Mouse (Mus musculus) forebrain, embryonic 11.5 days (tissue): ENCODE measurements around the gene Gm13693. TPM values are rescaled to one million over a fixed set of nuclear protein-coding genes. Genes with fewer than 3 reads are reported as not detected.
"Not testable (repeated sequence)": the region's sequence is repeated elsewhere in the genome, so short reads cannot be mapped to it uniquely, and the experiment has no call there.

ENCODE experiments used
- ATAC-seq: fragments of 200-750 bp; cut with Nextera tagmentation; replicated peaks from 2 replicates; pipeline ENCODE4 v1.8.0; 2017; ENCODE audit warnings: moderate TSS enrichment; ENCODE audit not compliant: low FRiP score
- DNase-seq: peaks from one replicate; pipeline ENCODE4 v3.0.0-alpha.2; 2017; ENCODE audit warnings: low spot score
- H3K27ac ChIP-seq: fragments of 300-500 bp; sonication (generic); 2 replicates; pipeline ENCODE4 v1.5.1; 2014; ENCODE audit warnings: low read depth, low read length
- H3K27me3 ChIP-seq: fragments of 300-500 bp; sonication (generic); 2 replicates; pipeline ENCODE4 v1.6.1; 2014; ENCODE audit warnings: mild to moderate bottlenecking, low read length, mixed read lengths; ENCODE audit not compliant: control insufficient read depth, insufficient read depth
- H3K36me3 ChIP-seq: fragments of 300-500 bp; sonication (generic); 2 replicates; pipeline ENCODE4 v1.6.1; 2014; ENCODE audit warnings: mild to moderate bottlenecking, low read length, moderate library complexity, mixed read lengths; ENCODE audit not compliant: control insufficient read depth, insufficient read depth
- H3K4me1 ChIP-seq: fragments of 300-500 bp; sonication (generic); replicated peaks from 2 replicates; pipeline ENCODE4 v1.6.1; 2014; ENCODE audit warnings: low read length, mixed read lengths; ENCODE audit not compliant: control insufficient read depth, insufficient read depth
- H3K4me2 ChIP-seq: fragments of 300-500 bp; sonication (generic); 2 replicates; pipeline ENCODE4 v1.6.1; 2014; ENCODE audit warnings: low read depth, mild to moderate bottlenecking, low read length, moderate library complexity, mixed read lengths; ENCODE audit not compliant: severe bottlenecking
- H3K4me3 ChIP-seq: fragments of 300-500 bp; sonication (generic); 2 replicates; pipeline ENCODE4 v1.5.1; 2014; ENCODE audit warnings: low read depth, low read length
- H3K9ac ChIP-seq: fragments of 300-500 bp; sonication (generic); 2 replicates; pipeline ENCODE4 v1.6.1; 2014; ENCODE audit warnings: low read length
- H3K9me3 ChIP-seq: fragments of 300-500 bp; sonication (generic); 2 replicates; pipeline ENCODE4 v1.6.1; 2016; ENCODE audit warnings: low read length, mixed read lengths; ENCODE audit not compliant: control insufficient read depth
- WGBS: fragments of 180-500 bp; shearing (Covaris S2); extraction: QIAGEN DNeasy Blood & Tissue Kit; methylation state at CpG from one replicate; pipeline ENCODE4 v1.1.7; 2014; 5-methylcytosine and 5-hydroxymethylcytosine counted together
- polyA plus RNA-seq: library from polyadenylated mRNA; unstranded; fragments of >200 nt; fragmentation: Nextera tagmentation; extraction: Ambion mirVana; gene quantifications from 2 replicates; pipeline ENCODE4 v1.2.1, GENCODE M21; 2014

The Gm13693 gene
- polyA plus RNA-seq, 1 experiment from 2014 or later, result not detected

DNA sequence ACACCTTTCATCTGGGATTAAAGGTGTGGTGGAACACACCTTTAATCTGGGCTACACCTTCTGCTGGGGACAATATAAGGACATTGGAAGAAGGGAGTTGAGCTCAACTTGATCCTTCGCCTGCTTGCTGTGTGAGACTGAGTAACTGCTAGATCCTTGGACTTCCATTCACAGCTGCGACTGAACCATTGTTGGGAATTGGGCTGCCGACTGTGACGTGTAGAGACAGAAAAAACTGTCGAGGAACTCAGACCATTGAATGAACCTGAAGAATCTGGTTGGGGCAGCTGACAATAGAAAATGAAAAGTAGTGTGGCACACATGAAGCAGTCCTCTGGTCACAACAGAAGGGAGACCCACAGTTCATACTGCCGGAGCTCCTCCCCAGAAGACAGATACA lies 17.3 kb downstream of the Gm13693 start, which contains the start of gene Gm13694:
Gm13694 (plus strand) TSS at position 301 of the 400 bp plus-strand sequence.
- not testable (repeated sequence) for H3K27ac ChIP-seq, H3K4me2 ChIP-seq, H3K9ac ChIP-seq, H3K36me3 ChIP-seq, H3K4me3 ChIP-seq, H3K4me1 ChIP-seq, H3K27me3 ChIP-seq, DNase-seq, ATAC-seq, H3K9me3 ChIP-seq
- WGBS, result no CpG with 5 or more reads among the region's 6 CpGs

DNA sequence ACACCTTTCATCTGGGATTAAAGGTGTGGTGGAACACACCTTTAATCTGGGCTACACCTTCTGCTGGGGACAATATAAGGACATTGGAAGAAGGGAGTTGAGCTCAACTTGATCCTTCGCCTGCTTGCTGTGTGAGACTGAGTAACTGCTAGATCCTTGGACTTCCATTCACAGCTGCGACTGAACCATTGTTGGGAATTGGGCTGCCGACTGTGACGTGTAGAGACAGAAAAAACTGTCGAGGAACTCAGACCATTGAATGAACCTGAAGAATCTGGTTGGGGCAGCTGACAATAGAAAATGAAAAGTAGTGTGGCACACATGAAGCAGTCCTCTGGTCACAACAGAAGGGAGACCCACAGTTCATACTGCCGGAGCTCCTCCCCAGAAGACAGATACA lies 23.1 kb downstream of the Gm13693 start, which contains the start of gene Gm13697:
Gm13697 (plus strand) TSS at position 301 of the 400 bp plus-strand sequence.
- H3K4me1 ChIP-seq, H3K9ac ChIP-seq, H3K27me3 ChIP-seq, H3K36me3 ChIP-seq, ATAC-seq, H3K4me2 ChIP-seq, DNase-seq, H3K27ac ChIP-seq, H3K4me3 ChIP-seq, H3K9me3 ChIP-seq: not testable (repeated sequence)
- no CpG with 5 or more reads among the region's 6 CpGs for WGBS

DNA sequence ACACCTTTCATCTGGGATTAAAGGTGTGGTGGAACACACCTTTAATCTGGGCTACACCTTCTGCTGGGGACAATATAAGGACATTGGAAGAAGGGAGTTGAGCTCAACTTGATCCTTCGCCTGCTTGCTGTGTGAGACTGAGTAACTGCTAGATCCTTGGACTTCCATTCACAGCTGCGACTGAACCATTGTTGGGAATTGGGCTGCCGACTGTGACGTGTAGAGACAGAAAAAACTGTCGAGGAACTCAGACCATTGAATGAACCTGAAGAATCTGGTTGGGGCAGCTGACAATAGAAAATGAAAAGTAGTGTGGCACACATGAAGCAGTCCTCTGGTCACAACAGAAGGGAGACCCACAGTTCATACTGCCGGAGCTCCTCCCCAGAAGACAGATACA lies 28.9 kb downstream of the Gm13693 start, which contains the start of gene Gm13691:
Gm13691 (plus strand) TSS at position 301 of the 400 bp plus-strand sequence.
- not testable (repeated sequence) for H3K27me3 ChIP-seq
- no CpG with 5 or more reads among the region's 6 CpGs for WGBS

DNA sequence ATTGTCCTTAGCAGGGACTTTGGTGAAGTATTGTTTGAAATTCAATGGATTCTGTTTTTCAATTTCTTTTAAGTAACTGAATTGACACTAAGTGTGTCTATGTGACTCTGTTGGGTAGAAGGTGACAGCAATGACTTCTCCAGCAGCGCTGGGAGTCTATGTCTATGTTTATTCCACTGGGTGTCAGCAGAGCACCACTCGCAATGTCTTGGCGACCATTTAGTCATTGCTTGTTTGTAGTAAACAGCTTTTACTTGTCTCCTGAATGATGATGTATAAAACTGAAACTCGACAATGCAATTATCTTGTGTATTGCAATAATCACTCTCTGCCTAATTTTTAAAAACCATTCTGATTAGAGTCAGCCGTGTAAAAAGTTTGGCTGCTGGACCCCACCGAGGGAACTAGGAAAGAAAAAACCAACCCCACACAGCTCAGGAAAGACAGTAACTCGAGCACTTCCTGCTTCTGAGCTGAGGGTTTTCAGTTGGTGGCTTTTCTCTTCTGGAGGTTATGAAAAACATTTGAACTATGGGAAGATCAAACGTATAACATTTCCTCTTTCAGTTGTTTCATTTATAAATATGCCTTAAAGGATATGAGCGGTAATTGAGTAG lies 32.4 kb downstream of the Gm13693 start:
- H3K36me3 ChIP-seq, H3K4me2 ChIP-seq, H3K9me3 ChIP-seq, H3K27me3 ChIP-seq, DNase-seq, ATAC-seq, H3K27ac ChIP-seq, H3K4me1 ChIP-seq, H3K9ac ChIP-seq, H3K4me3 ChIP-seq: not testable (repeated sequence)
- 64% methylated on average over 7 of the region's 9 CpGs for WGBS

More for the DNA sequence above, 28.9 kb downstream of the Gm13693 start, which contains the start of gene Gm13691:
- H3K27ac ChIP-seq, H3K4me1 ChIP-seq, H3K9ac ChIP-seq, H3K36me3 ChIP-seq, DNase-seq, H3K4me3 ChIP-seq, H3K4me2 ChIP-seq, ATAC-seq, H3K9me3 ChIP-seq: not testable (repeated sequence)

DNA sequence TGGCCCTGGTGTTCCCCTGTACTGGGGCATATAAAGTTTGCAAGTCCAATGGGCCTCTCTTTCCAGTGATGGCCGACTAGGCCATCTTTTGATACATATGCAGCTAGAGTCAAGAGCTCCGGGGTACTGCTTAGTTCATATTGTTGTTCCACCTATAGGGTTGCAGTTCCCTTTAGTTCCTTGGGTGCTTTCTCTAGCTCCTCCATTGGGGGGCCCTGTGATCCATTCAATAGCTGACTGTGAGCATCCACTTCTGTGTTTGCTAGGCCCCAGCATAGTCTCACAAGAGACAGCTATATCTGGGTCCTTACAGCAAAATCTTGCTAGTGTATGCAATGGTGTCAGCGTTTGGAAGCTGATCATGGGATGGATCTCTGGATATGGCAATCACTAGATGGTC lies 33.2 kb downstream of the Gm13693 start:
- H3K27me3 ChIP-seq, H3K4me2 ChIP-seq, H3K9ac ChIP-seq, ATAC-seq, H3K36me3 ChIP-seq, H3K27ac ChIP-seq, H3K9me3 ChIP-seq, DNase-seq, H3K4me3 ChIP-seq, H3K4me1 ChIP-seq: not testable (repeated sequence)
- no CpG with 5 or more reads among the region's 3 CpGs for WGBS

DNA sequence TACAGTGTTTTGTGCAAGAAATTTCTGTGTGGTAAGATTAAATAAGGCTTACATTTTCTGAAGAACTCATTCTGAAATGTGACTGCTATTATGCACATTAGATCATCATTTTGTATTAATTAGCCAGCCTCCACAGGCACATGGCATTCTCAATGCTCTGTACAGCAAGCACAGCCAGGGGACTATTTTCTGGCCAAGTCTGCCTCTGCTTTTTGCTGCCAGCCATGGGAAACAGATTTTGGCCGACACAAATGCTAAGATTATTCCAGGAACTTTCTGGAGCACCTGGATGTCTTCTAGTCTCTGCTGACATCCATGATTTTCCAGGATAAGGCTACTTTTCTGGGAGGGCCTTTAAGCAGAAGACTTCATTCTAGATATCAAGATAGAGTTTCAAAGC lies 47.6 kb downstream of the Gm13693 start:
- Histone ChIP-seq H3K9me3 (no peaks in the 10 kb centered on the region), H3K4me3 (no peak overlapping the region), H3K36me3 (no peaks in the 10 kb centered on the region), H3K27ac (no peak overlapping the region), H3K4me2 (no peak overlapping the region), H3K9ac (no peak overlapping the region), H3K27me3 (no peaks in the 10 kb centered on the region), H3K4me1 (no peaks in the 10 kb centered on the region)
- DNase-seq (no peak), ATAC-seq (no peak)
- 88% methylated on average over 1 of the region's 1 CpGs for WGBS

DNA sequence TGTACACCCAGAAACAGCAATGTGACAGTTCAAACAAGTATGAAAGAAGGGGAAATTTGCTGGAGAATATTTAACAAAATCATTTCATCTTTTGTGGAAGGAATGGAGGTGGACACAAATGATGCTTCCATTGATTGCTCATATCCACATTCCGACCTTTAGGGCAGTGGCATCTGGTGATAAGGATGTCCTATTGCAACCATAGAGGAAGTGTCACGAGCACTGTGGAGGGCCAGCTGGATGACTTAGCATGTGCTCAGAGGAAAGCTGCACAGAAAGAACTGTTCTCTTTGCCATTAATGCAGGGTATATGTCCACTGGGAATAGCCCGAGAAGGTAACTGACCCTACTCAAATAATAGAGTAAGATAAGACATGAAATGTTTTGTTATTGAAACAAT lies 48.5 kb downstream of the Gm13693 start:
- H3K4me3 ChIP-seq, result no peak overlapping the region
- ATAC-seq, result no peak
- no peak overlapping the region for H3K9ac ChIP-seq
- no peak for DNase-seq
- H3K36me3 ChIP-seq, result no peaks in the 10 kb centered on the region
- H3K4me2 ChIP-seq, result no peak overlapping the region
- WGBS, result 86% methylated on average over 3 of the region's 3 CpGs
- H3K27ac ChIP-seq, result no peak overlapping the region
- H3K9me3 ChIP-seq, result no peaks in the 10 kb centered on the region
- H3K27me3 ChIP-seq, result no peaks in the 10 kb centered on the region
- no peaks in the 10 kb centered on the region for H3K4me1 ChIP-seq
